Mouse (Mus musculus) intestine, postnatal 0 days (tissue): Measurements from ENCODE around the gene Sorcs3. TPM values are rescaled to one million over a fixed set of nuclear protein-coding genes. Genes with fewer than 3 reads are reported as not detected.

Source experiments
- ATAC-seq: fragments of 200-750 bp; cut with Nextera tagmentation; 2 replicates; pipeline ENCODE4 v1.8.0; 2017; ENCODE audit warnings: mild to moderate bottlenecking, moderate TSS enrichment, moderate library complexity
- H3K27ac ChIP-seq: fragments of 300-500 bp; sonication (generic); 2 replicates; pipeline ENCODE4 v1.5.1; 2014; ENCODE audit warnings: mild to moderate bottlenecking, low read depth, low read length, moderate library complexity
- H3K27me3 ChIP-seq: fragments of 300-500 bp; sonication (generic); replicated peaks from 2 replicates; pipeline ENCODE4 v1.6.1; 2014; ENCODE audit warnings: low read length, mixed read lengths; ENCODE audit not compliant: control insufficient read depth, insufficient read depth
- H3K36me3 ChIP-seq: fragments of 300-500 bp; sonication (generic); 2 replicates; pipeline ENCODE4 v1.6.1; 2014; ENCODE audit warnings: mild to moderate bottlenecking, moderate library complexity; ENCODE audit not compliant: control insufficient read depth, insufficient read depth
- H3K4me1 ChIP-seq: fragments of 300-500 bp; sonication (generic); replicated peaks from 2 replicates; pipeline ENCODE4 v1.6.1; 2014; ENCODE audit warnings: antibody characterized with exemption, low read length, mixed read lengths; ENCODE audit not compliant: control insufficient read depth, insufficient read depth
- H3K4me2 ChIP-seq: fragments of 300-500 bp; sonication (generic); replicated peaks from 2 replicates; pipeline ENCODE4 v1.6.1; 2014; ENCODE audit warnings: low read depth, mild to moderate bottlenecking, moderate library complexity
- H3K4me3 ChIP-seq: fragments of 300-500 bp; sonication (generic); 2 replicates; pipeline ENCODE4 v1.5.1; 2014; ENCODE audit warnings: low read depth, low read length
- H3K9ac ChIP-seq: fragments of 300-500 bp; sonication (generic); 2 replicates; pipeline ENCODE4 v1.6.1; 2014; ENCODE audit warnings: mild to moderate bottlenecking, low read depth, low read length
- H3K9me3 ChIP-seq: fragments of 300-500 bp; sonication (generic); 2 replicates; pipeline ENCODE4 v1.6.1; 2016; ENCODE audit warnings: mixed run types; ENCODE audit not compliant: control insufficient read depth
- CTCF ChIP-seq: sonication (generic); IDR thresholded peaks from 2 replicates; pipeline ENCODE4 v1.5.1; 2016; ENCODE audit warnings: low read depth, mild to moderate bottlenecking, control low read depth, antibody characterized with exemption, moderate library complexity
- WGBS: fragments of 180-500 bp; shearing (Covaris S2); extraction: QIAGEN DNeasy Blood & Tissue Kit; methylation state at CpG from one replicate; pipeline ENCODE4 v1.1.7; 2014; 5-methylcytosine and 5-hydroxymethylcytosine counted together
- polyA plus RNA-seq: library from polyadenylated mRNA; unstranded; fragments of >200 nt; fragmentation: Nextera tagmentation; extraction: Ambion mirVana; gene quantifications from 2 replicates; pipeline ENCODE4 v1.2.1, GENCODE M21; 2015

Gene Sorcs3
- polyA plus RNA-seq, 1 experiment from 2014 or later = 0.37 TPM

GRCm38 (mm10) chr19:48343442-48343841 lies 137.6 kb downstream of the Sorcs3 start:
- 57% methylated on average over 7 of the region's 7 CpGs for WGBS
- Histone ChIP-seq H3K27me3 (no peaks in the 10 kb centered on the region), H3K36me3 (no peaks in the 10 kb centered on the region), H3K9me3 (no peaks in the 10 kb centered on the region), H3K4me3 (no peak overlapping the region), H3K27ac (no peak overlapping the region), H3K9ac (no peak overlapping the region), H3K4me1 (no peaks in the 10 kb centered on the region), H3K4me2 (no peak overlapping the region)
- TF ChIP-seq CTCF = no peak
- no peak for ATAC-seq

GRCm38 (mm10) chr19:48347116-48347515 lies 141.3 kb downstream of the Sorcs3 start:
- Histone ChIP-seq H3K4me3 (no peak overlapping the region), H3K9ac (no peak overlapping the region), H3K36me3 (no peaks in the 10 kb centered on the region), H3K27me3 (no peaks in the 10 kb centered on the region), H3K4me1 (no peaks in the 10 kb centered on the region), H3K4me2 (no peak overlapping the region), H3K27ac (no peak overlapping the region), H3K9me3 (no peaks in the 10 kb centered on the region)
- no peak for TF ChIP-seq CTCF
- no peak for ATAC-seq
- WGBS = 73% methylated on average over 5 of the region's 5 CpGs

GRCm38 (mm10) chr19:48356806-48357205 lies 151.0 kb downstream of the Sorcs3 start:
- ATAC-seq = no peak
- H3K36me3 ChIP-seq = no peaks in the 10 kb centered on the region
- H3K9me3 ChIP-seq = no peaks in the 10 kb centered on the region
- H3K27ac ChIP-seq = no peak overlapping the region
- no peaks in the 10 kb centered on the region for H3K27me3 ChIP-seq
- no peak for TF ChIP-seq CTCF
- no peak overlapping the region for H3K4me3 ChIP-seq
- WGBS = 56% methylated on average over 2 of the region's 2 CpGs
- no peak overlapping the region for H3K4me2 ChIP-seq
- H3K4me1 ChIP-seq = no peaks in the 10 kb centered on the region
- no peak overlapping the region for H3K9ac ChIP-seq

DNA sequence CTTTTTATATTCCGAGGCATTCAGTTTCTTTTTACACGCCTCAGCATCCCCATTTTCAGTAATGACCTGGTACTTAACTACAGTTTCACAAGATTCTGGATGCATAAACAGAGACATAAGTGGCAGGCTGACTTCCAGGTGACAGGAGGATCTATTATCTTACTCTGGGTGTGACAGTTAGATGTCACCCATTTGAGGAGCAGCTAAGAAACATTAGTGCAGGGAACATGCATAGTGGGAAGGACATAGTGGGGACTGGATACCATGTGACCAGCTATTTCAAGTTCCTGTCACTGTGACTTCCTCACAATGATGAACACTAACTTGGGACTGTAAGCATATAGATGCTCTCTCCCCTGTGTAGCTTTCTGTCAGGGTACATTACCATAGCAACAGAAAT lies 156.3 kb downstream of the Sorcs3 start:
- H3K36me3 ChIP-seq = no peaks in the 10 kb centered on the region
- 86% methylated on average over 2 of the region's 2 CpGs for WGBS

GRCm38 (mm10) chr19:48368056-48368455 lies 162.2 kb downstream of the Sorcs3 start:
- Histone ChIP-seq H3K4me1 (no peaks in the 10 kb centered on the region), H3K4me3 (no peak overlapping the region), H3K27me3 (no peaks in the 10 kb centered on the region), H3K27ac (no peak overlapping the region), H3K9ac (no peak overlapping the region), H3K9me3 (no peaks in the 10 kb centered on the region), H3K4me2 (no peak overlapping the region), H3K36me3 (no peaks in the 10 kb centered on the region)
- no peak for TF ChIP-seq CTCF
- 46% methylated on average over 10 of the region's 10 CpGs for WGBS
- ATAC-seq = no peak

More for the DNA sequence above, 156.3 kb downstream of the Sorcs3 start:
- no peaks in the 10 kb centered on the region for H3K4me1 ChIP-seq
- no peak overlapping the region for H3K4me2 ChIP-seq
- TF ChIP-seq CTCF = no peak
- H3K4me3 ChIP-seq = no peak overlapping the region
- H3K27ac ChIP-seq = no peak overlapping the region
- ATAC-seq = no peak
- H3K27me3 ChIP-seq = no peaks in the 10 kb centered on the region
- H3K9ac ChIP-seq = no peak overlapping the region
- H3K9me3 ChIP-seq = no peaks in the 10 kb centered on the region

DNA sequence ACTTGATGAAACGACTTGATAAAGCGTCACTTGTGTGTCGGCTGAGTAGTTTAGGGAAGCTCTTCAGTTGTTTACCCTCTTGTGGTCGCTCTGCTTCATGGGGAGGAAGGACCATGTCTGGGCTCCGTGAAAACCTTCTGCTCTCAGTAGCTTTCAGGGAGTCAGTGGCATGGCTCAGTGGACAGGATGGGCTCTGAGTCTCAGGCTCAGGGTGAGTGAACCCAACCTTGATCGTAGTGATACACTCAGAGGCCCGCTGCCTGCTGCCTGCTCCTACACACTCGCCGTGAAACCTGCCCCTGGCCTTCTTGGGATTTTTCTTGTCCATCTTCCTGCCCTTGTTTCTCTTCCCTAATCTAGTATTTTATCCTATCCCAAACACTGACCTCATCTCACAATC lies 166.0 kb downstream of the Sorcs3 start:
- Histone ChIP-seq H3K9me3 (no peaks in the 10 kb centered on the region), H3K27ac (no peak overlapping the region), H3K9ac (no peak overlapping the region), H3K4me2 (no peak overlapping the region), H3K36me3 (no peaks in the 10 kb centered on the region), H3K4me1 (no peaks in the 10 kb centered on the region), H3K4me3 (no peak overlapping the region), H3K27me3 (no peaks in the 10 kb centered on the region)
- WGBS = 73% methylated on average over 9 of the region's 9 CpGs
- no peak for ATAC-seq
- no peak for TF ChIP-seq CTCF

DNA sequence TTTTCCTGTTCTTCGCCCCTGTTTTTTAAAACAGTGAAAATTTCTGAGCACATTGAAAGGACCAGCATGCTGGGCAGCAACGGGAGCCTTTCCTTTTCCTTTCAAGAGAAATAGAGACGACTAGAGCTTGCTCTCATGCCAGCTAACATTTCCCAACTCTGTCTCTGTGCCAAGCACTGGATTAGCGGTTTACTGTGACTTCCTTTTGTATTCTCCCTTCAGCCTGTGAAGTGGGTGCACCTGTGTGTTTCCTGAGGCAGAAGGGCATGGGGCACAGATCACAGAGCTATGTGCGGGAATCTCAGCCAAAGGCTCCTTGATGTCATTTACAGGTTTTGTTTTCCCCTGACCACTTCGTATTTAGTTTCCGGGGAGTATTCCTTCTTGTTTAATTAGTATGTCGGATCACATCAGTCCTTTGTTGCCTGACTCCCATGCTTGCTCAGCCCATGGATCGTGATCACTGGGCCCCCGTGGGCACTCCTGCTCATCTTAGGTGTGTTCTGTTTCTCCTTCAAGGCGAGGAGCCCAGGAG lies 172.2 kb downstream of the Sorcs3 start:
- Histone ChIP-seq H3K4me3 (no peak overlapping the region), H3K27me3 (no peaks in the 10 kb centered on the region), H3K9me3 (no peaks in the 10 kb centered on the region), H3K4me1 (no peaks in the 10 kb centered on the region), H3K27ac (no peak overlapping the region), H3K4me2 (no peak overlapping the region), H3K36me3 (no peaks in the 10 kb centered on the region), H3K9ac (no peak overlapping the region)
- no peak for TF ChIP-seq CTCF
- no peak for ATAC-seq
- WGBS = 73% methylated on average over 11 of the region's 11 CpGs
